Mouse (Mus musculus): ENCODE measurements at regions not wholly inside any gene's neighbourhood (a gene's known extent, or its start where the extent isn't known, plus 50 kb on each side); places are given as distances from the start of the nearest gene placed in this dataset.

- H3K4me2 ChIP-seq: no peak overlapping the region
- no peak overlapping the region for H3K27ac ChIP-seq
- no peaks in the 10 kb centered on the region for H3K36me3 ChIP-seq
- H3K27me3 ChIP-seq: no peaks in the 10 kb centered on the region
- H3K9ac ChIP-seq: no peak overlapping the region
- no peak for ATAC-seq (replicated peaks; ENCODE audit: low FRiP score)
- WGBS: 41% methylated on average over 1 of the region's 1 CpGs
- H3K4me1 ChIP-seq: no peaks in the 10 kb centered on the region
- no peaks in the 10 kb centered on the region for H3K9me3 ChIP-seq (replicated peaks)
- H3K4me3 ChIP-seq (replicated peaks): no peak overlapping the region
These were observed 597.0 kb upstream of the Slit2 start for GRCm38 (mm10) chr5:47385930-47386329.

GRCm38 (mm10) chr5:47386750-47387149 is 596.2 kb upstream of the Slit2 start:
- ATAC-seq (replicated peaks; ENCODE audit: low FRiP score): peak; percentile 64
- Histone ChIP-seq H3K27me3 (no peaks in the 10 kb centered on the region), H3K4me3 (replicated peaks) (no peak overlapping the region), H3K36me3 (no peaks in the 10 kb centered on the region), H3K4me1 (no peaks in the 10 kb centered on the region), H3K9ac (no peak overlapping the region), H3K9me3 (replicated peaks) (no peaks in the 10 kb centered on the region), H3K4me2 (no peak overlapping the region), H3K27ac (no peak overlapping the region)
- WGBS: 37% methylated on average over 5 of the region's 5 CpGs

GRCm38 (mm10) chr5:47390735-47391134 is 592.2 kb upstream of the Slit2 start:
- Histone ChIP-seq H3K36me3 (no peaks in the 10 kb centered on the region), H3K4me2 (no peak overlapping the region), H3K27me3 (no peaks in the 10 kb centered on the region), H3K9me3 (replicated peaks) (no peaks in the 10 kb centered on the region), H3K4me1 (no peaks in the 10 kb centered on the region), H3K9ac (no peak overlapping the region), H3K4me3 (replicated peaks) (no peak overlapping the region), H3K27ac (no peak overlapping the region)
- ATAC-seq (replicated peaks; ENCODE audit: low FRiP score): no peak
- 75% methylated on average over 2 of the region's 2 CpGs for WGBS

- no peak overlapping the region for H3K4me2 ChIP-seq
- no peaks in the 10 kb centered on the region for H3K36me3 ChIP-seq
- no peaks in the 10 kb centered on the region for H3K4me1 ChIP-seq
- no peaks in the 10 kb centered on the region for H3K27me3 ChIP-seq
- no peak overlapping the region for H3K4me3 ChIP-seq (replicated peaks)
- H3K9me3 ChIP-seq (replicated peaks): no peaks in the 10 kb centered on the region
- no peak overlapping the region for H3K27ac ChIP-seq
- WGBS: 72% methylated on average over 9 of the region's 9 CpGs
- H3K9ac ChIP-seq: no peak overlapping the region
- no peak for ATAC-seq (replicated peaks; ENCODE audit: low FRiP score)
These were observed 586.1 kb upstream of the Slit2 start for GRCm38 (mm10) chr5:47396874-47397273.

- Histone ChIP-seq H3K4me3 (replicated peaks) (no peak overlapping the region), H3K36me3 (no peaks in the 10 kb centered on the region), H3K9me3 (replicated peaks) (no peaks in the 10 kb centered on the region), H3K27me3 (no peaks in the 10 kb centered on the region), H3K9ac (no peak overlapping the region), H3K4me1 (no peaks in the 10 kb centered on the region), H3K27ac (no peak overlapping the region), H3K4me2 (no peak overlapping the region)
- ATAC-seq (replicated peaks; ENCODE audit: low FRiP score): no peak
- 66% methylated on average over 2 of the region's 2 CpGs for WGBS
These were observed 561.0 kb upstream of the Slit2 start for GRCm38 (mm10) chr5:47421916-47422315.

- H3K4me1 ChIP-seq: peaks cover 10% of the 10 kb centered on the region; the same call in 1 of the 2 replicates
- H3K36me3 ChIP-seq: no peaks in the 10 kb centered on the region
- no peak overlapping the region for H3K27ac ChIP-seq
- WGBS: 94% methylated on average over 4 of the region's 4 CpGs
- H3K9me3 ChIP-seq (replicated peaks): no peaks in the 10 kb centered on the region
- no peak overlapping the region for H3K9ac ChIP-seq
- no peak overlapping the region for H3K4me3 ChIP-seq (replicated peaks)
- ATAC-seq (replicated peaks; ENCODE audit: low FRiP score): no peak
- H3K4me2 ChIP-seq: no peak overlapping the region
- H3K27me3 ChIP-seq: no peaks in the 10 kb centered on the region
These were observed 556.9 kb upstream of the Slit2 start for GRCm38 (mm10) chr5:47426040-47426439.

GRCm38 (mm10) chr5:47426467-47426866 is 556.5 kb upstream of the Slit2 start:
- Histone ChIP-seq H3K4me2 (no peak overlapping the region), H3K27me3 (no peaks in the 10 kb centered on the region), H3K4me3 (replicated peaks) (no peak overlapping the region), H3K9me3 (replicated peaks) (no peaks in the 10 kb centered on the region), H3K36me3 (no peaks in the 10 kb centered on the region), H3K9ac (no peak overlapping the region), H3K4me1 (peaks cover 10% of the 10 kb centered on the region; the same call in 1 of the 2 replicates), H3K27ac (no peak overlapping the region)
- 69% methylated on average over 6 of the region's 6 CpGs for WGBS
- ATAC-seq (replicated peaks; ENCODE audit: low FRiP score): no peak

- peaks cover 10% of the 10 kb centered on the region; the same call in 1 of the 2 replicates for H3K4me1 ChIP-seq
- H3K9ac ChIP-seq: no peak overlapping the region
- H3K4me3 ChIP-seq (replicated peaks): no peak overlapping the region
- no peaks in the 10 kb centered on the region for H3K27me3 ChIP-seq
- 30% methylated on average over 10 of the region's 10 CpGs for WGBS
- 0 out of 2 replicates have a peak overlapping the region, but pooled peaks have one; percentile 32 for H3K27ac ChIP-seq
- no peak overlapping the region for H3K4me2 ChIP-seq
- H3K36me3 ChIP-seq: no peaks in the 10 kb centered on the region
- ATAC-seq (replicated peaks; ENCODE audit: low FRiP score): peak; percentile 67; the same call in 1 of the 2 replicates
- H3K9me3 ChIP-seq (replicated peaks): no peaks in the 10 kb centered on the region
These were observed 553.4 kb upstream of the Slit2 start for GRCm38 (mm10) chr5:47429217-47430172.

GRCm38 (mm10) chr5:47431599-47432328 is 551.2 kb upstream of the Slit2 start:
- Histone ChIP-seq H3K4me1 (peaks cover 10% of the 10 kb centered on the region; the same call in 1 of the 2 replicates), H3K4me3 (replicated peaks) (no peak overlapping the region), H3K9ac (no peak overlapping the region), H3K4me2 (no peak overlapping the region), H3K36me3 (no peaks in the 10 kb centered on the region), H3K27ac (no peak overlapping the region), H3K9me3 (replicated peaks) (no peaks in the 10 kb centered on the region), H3K27me3 (no peaks in the 10 kb centered on the region)
- WGBS: 36% methylated on average over 5 of the region's 5 CpGs
- ATAC-seq (replicated peaks; ENCODE audit: low FRiP score): no peak

- Histone ChIP-seq H3K36me3 (no peaks in the 10 kb centered on the region), H3K4me3 (replicated peaks) (no peak overlapping the region), H3K27ac (no peak overlapping the region), H3K4me2 (no peak overlapping the region), H3K4me1 (no peaks in the 10 kb centered on the region), H3K27me3 (no peaks in the 10 kb centered on the region), H3K9ac (no peak overlapping the region), H3K9me3 (replicated peaks) (no peaks in the 10 kb centered on the region)
- WGBS: 53% methylated on average over 3 of the region's 3 CpGs
- no peak for ATAC-seq (replicated peaks; ENCODE audit: low FRiP score)
These were observed 546.5 kb upstream of the Slit2 start for GRCm38 (mm10) chr5:47436455-47436854.

- H3K27me3 ChIP-seq: no peaks in the 10 kb centered on the region
- WGBS: 39% methylated on average over 5 of the region's 5 CpGs
- H3K4me1 ChIP-seq: no peaks in the 10 kb centered on the region
- H3K9me3 ChIP-seq (replicated peaks): no peaks in the 10 kb centered on the region
- H3K9ac ChIP-seq: no peak overlapping the region
- H3K36me3 ChIP-seq: no peaks in the 10 kb centered on the region
- no peak for ATAC-seq (replicated peaks; ENCODE audit: low FRiP score)
- H3K27ac ChIP-seq: no peak overlapping the region
- no peak overlapping the region for H3K4me3 ChIP-seq (replicated peaks)
- no peak overlapping the region for H3K4me2 ChIP-seq
These were observed 536.5 kb upstream of the Slit2 start for GRCm38 (mm10) chr5:47446305-47447028.

GRCm38 (mm10) chr5:47464848-47465247 is 518.1 kb upstream of the Slit2 start:
- Histone ChIP-seq H3K4me2 (no peak overlapping the region), H3K27ac (no peak overlapping the region), H3K27me3 (no peaks in the 10 kb centered on the region), H3K9me3 (replicated peaks) (no peaks in the 10 kb centered on the region), H3K36me3 (no peaks in the 10 kb centered on the region), H3K4me1 (no peaks in the 10 kb centered on the region), H3K9ac (no peak overlapping the region), H3K4me3 (replicated peaks) (no peak overlapping the region)
- no peak for ATAC-seq (replicated peaks; ENCODE audit: low FRiP score)
- WGBS: 87% methylated on average over 4 of the region's 4 CpGs

All from kidney, embryonic 15.5 days (tissue).